Mouse (Mus musculus) olfactory bulb, adult 2 months (tissue): Measurements from ENCODE around the gene Olfr469. TPM values are rescaled to one million over a fixed set of nuclear protein-coding genes. Genes with fewer than 3 reads are reported as not detected.
"Not testable (repeated sequence)": the region's sequence is repeated elsewhere in the genome, so short reads cannot be mapped to it uniquely, and the experiment has no call there.

Experiments
- H3K27ac ChIP-seq: fragments of 200-500 bp; 2 replicates; pipeline ENCODE4 v1.5.1; 2012; ENCODE audit warnings: low read depth, low read length; ENCODE audit not compliant: insufficient read depth
- H3K4me1 ChIP-seq: fragments of 200-500 bp; 2 replicates; pipeline ENCODE4 v1.6.1; 2012; ENCODE audit warnings: low read length; ENCODE audit not compliant: control insufficient read depth, insufficient read depth
- H3K4me3 ChIP-seq: fragments of 200-500 bp; 2 replicates; pipeline ENCODE4 v1.5.1; 2012; ENCODE audit warnings: mild to moderate bottlenecking, low read depth, low read length, moderate library complexity; ENCODE audit not compliant: insufficient read depth
- CTCF ChIP-seq: fragments of 200-500 bp; IDR thresholded peaks from 2 replicates; pipeline ENCODE4 v1.5.1; 2012; ENCODE audit warnings: low read depth, mild to moderate bottlenecking, low read length, moderate library complexity; ENCODE audit not compliant: insufficient read depth
- POLR2A ChIP-seq: fragments of 200-500 bp; IDR thresholded peaks from 2 replicates; pipeline ENCODE4 v1.6.1; 2012; ENCODE audit warnings: mild to moderate bottlenecking, low read depth, low read length, moderate library complexity; ENCODE audit not compliant: insufficient read depth
- WGBS: fragments of 180-500 bp; shearing (Covaris S2); methylation state at CpG from one replicate; pipeline ENCODE4 v1.1.7; 2018; 5-methylcytosine and 5-hydroxymethylcytosine counted together
- polyA plus RNA-seq: library from polyadenylated mRNA; stranded (reverse); fragments of >200 nt; gene quantifications from 2 replicates; pipeline ENCODE4 v1.2.4, GENCODE M21; 2012; ENCODE audit warnings: low replicate concordance; ENCODE audit not compliant: missing spikeins, insufficient read depth, insufficient read length

The Olfr469 gene
- polyA plus RNA-seq: not detected in 2 replicates

DNA sequence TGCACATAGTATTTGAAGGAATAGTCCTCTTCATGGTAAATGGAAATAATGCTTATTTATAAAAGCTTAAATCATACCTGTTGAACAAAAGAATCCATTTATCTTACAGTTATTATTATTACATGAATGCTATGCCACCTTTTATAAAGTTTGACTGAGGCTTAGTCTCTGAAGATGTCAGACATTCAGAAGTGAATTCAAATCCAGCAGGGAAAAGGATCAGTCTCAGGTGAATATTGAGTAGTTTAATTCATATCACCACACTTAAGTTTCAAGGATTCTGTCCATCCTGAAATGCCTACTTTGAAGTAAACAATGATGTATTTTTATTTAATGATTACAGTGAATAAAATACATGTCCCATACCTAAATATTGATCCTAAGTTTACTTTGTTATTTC, at the start of gene Olfr469:
Gene Olfr469, minus strand, starts transcription at position 101 of the 400 bp plus-strand sequence.
- not testable (repeated sequence) for H3K27ac ChIP-seq, H3K4me3 ChIP-seq, H3K4me1 ChIP-seq

DNA sequence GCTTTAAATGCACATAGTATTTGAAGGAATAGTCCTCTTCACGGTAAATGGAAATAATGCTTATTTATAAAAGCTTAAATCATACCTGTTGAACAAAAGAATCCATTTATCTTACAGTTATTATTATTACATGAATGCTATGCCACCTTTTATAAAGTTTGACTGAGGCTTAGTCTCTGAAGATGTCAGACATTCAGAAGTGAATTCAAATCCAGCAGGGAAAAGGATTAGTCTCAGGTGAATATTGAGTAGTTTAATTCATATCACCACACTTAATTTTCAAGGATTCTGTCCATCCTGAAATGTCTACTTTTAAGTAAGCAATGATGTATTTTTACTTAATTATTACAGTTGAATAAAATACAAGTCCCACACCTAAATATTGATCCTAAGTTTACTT, 22.0 kb upstream of the Olfr469 start, which contains the start of gene Olfr470:
Gene Olfr470, minus strand, starts transcription at position 101 of the 400 bp plus-strand sequence.
- 86% methylated on average over 1 of the region's 1 CpGs for WGBS
- not testable (repeated sequence) for H3K4me3 ChIP-seq, H3K27ac ChIP-seq, H3K4me1 ChIP-seq

DNA sequence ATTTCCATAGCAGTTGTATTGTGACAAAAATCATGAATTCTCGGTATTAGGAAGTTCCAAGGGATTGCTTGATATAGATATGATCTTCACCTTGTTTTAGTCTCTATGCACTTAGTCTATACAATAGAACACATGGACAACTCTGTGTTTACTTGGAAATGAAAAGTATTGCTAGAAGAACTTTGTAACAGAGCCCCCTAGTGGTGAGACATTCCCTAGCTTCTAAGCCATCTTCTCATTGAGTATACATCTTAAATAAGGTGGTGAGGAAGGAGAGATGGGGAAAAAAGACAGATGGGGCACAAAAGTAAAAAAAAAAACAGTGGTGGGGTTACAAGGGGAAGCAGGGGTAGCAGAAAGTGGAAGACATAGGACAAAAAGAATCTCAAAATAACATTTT, 16.4 kb upstream of the Olfr469 start:
- no peak overlapping the region for H3K27ac ChIP-seq
- no peaks in the 10 kb centered on the region for H3K4me1 ChIP-seq
- TF ChIP-seq POLR2A (no peak), CTCF (no peak)
- 86% methylated on average over 1 of the region's 1 CpGs for WGBS
- H3K4me3 ChIP-seq: no peak overlapping the region

DNA sequence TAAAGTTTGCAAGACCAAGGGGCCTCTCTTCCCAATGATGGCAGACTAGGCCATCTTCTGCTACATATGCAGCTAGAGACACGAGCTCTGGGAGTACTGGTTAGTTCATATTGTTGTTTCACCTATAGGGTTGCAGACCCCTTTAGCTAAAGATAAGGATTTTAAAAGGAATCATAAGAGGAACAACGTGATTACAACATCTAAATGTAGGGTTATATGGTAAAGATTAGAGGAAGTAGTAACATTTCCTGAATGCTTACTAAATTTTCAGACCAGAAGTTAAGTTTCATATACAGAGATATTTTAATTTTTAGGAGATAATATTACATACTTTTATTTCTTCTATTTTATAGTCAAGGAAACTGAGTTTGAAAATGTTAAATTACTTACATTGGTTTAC, 1.5 kb downstream of the Olfr469 start:
- not testable (repeated sequence) for H3K4me1 ChIP-seq, H3K27ac ChIP-seq, H3K4me3 ChIP-seq
- WGBS: 62% methylated on average over 2 of the region's 2 CpGs

DNA sequence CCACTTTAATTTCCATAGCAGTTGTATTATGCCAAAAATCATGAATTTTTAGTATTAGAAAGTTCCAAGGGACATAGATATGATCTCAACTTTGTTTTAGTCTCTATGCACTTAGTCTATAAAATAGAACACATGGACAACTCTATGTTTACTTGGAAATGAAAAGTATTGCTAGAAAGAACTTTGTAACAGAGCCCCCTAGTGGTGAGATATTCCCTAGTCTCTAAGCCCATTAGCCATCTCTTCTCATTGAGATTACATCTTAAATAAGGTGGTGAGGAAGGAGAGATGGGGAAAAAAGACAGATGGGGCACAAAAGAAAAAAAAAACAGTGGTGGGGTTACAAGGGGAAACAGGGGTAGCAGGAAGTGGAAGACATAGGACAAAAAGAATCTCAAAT, 5.9 kb downstream of the Olfr469 start:
- no peak overlapping the region for H3K4me3 ChIP-seq
- H3K4me1 ChIP-seq: no peaks in the 10 kb centered on the region
- TF ChIP-seq POLR2A: no peak
- TF ChIP-seq CTCF: no peak
- H3K27ac ChIP-seq: no peak overlapping the region

DNA sequence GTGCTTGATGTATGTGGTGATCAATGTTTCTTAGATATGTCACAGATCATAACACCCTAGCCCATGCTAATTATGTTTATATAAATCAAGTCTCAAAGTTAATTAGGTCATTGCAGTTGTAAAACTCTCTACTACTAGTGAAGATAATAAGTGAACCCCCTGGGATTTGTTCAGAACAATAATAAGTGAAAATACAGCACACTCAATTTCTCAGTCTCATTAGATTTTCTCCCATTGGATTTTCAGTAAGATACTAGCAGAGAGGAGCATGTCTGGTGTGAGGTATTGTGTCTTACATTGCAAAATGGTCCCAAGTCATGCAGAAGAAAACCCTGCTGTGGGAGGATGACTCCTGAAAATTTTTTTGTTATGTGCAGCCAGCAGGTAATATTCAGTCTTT, 13.4 kb downstream of the Olfr469 start, which contains the start of gene Olfr467:
Gene Olfr467, plus strand, starts transcription at position 301 of the 400 bp plus-strand sequence.
- Histone ChIP-seq H3K4me1 (no peaks in the 10 kb centered on the region), H3K27ac (no peak within 1 kb of the TSS), H3K4me3 (no peak within 1 kb of the TSS)
- TF ChIP-seq POLR2A (no peak), CTCF (no peak)

DNA sequence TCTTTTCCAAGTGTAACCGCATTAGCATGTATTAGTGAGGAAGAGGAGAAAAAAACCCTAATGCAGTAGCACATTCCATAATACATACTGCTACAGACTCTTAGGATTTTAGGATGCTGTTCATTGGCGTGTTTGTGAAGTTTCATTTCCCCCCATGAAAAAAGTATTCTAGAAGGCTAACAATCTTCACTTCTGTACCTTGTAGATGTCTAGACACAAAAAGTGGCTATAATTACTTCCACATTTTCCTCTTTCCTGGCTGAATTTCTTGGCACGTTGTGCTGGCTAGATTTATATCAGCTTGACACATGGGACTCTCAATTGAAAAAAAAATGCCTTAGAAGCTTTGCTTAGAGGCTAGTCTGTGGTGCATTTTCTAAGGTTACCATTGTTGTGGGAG, 23.2 kb downstream of the Olfr469 start:
- WGBS: 76% methylated on average over 3 of the region's 3 CpGs
- Histone ChIP-seq H3K27ac (no peak overlapping the region), H3K4me1 (no peaks in the 10 kb centered on the region), H3K4me3 (no peak overlapping the region)
- no peak for TF ChIP-seq CTCF
- no peak for TF ChIP-seq POLR2A

DNA sequence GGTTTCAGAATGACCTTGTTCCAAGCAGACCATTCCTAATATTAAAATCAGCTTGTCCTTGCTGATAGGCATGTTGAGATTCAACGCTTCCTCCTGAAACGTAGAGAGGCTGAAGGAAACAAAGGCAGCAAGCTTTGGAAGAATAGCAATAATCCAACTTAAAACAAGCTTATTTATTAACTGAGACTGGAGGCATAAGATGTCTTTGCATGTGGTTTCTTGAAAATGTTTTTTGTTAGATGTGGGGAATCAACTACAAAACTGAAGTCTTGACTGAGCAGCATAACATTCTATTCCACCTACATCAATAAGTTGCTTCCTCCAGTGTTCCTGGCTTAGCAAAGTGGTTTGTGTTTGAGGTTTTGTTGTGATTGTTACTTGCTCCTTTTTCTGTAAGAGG, 24.2 kb downstream of the Olfr469 start, which contains the start of gene Ovch2:
Gene Ovch2, minus strand, starts transcription at position 101 of the 400 bp plus-strand sequence.
- TF ChIP-seq CTCF (no peak), POLR2A (no peak)
- WGBS: 78% methylated on average over 2 of the region's 2 CpGs
- H3K4me1 ChIP-seq: no peaks in the 10 kb centered on the region
- H3K27ac ChIP-seq: no peak within 1 kb of the TSS
- no peak within 1 kb of the TSS for H3K4me3 ChIP-seq

DNA sequence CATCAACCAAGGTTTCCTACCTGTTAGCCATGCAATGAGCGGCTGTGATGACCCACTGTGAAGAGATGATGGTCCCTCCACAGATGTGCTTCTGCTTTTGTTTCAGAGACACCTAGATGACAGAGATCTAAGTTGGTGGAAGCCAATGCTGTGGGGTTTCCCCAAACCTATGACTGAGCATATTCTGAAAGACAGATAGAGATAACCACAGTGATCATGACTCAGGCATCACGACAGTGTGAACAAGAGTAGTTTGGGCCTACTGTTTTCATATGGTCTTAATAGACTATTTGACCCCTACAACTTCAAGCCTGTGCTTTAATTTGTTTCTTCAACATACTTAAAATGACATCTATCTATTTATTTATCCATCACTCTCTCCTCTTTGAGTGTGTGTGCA, 28.8 kb downstream of the Olfr469 start:
- H3K4me1 ChIP-seq: no peaks in the 10 kb centered on the region
- TF ChIP-seq POLR2A: no peak
- no peak for TF ChIP-seq CTCF
- no peak overlapping the region for H3K4me3 ChIP-seq
- H3K27ac ChIP-seq: no peak overlapping the region
- 95% methylated on average over 2 of the region's 2 CpGs for WGBS

DNA sequence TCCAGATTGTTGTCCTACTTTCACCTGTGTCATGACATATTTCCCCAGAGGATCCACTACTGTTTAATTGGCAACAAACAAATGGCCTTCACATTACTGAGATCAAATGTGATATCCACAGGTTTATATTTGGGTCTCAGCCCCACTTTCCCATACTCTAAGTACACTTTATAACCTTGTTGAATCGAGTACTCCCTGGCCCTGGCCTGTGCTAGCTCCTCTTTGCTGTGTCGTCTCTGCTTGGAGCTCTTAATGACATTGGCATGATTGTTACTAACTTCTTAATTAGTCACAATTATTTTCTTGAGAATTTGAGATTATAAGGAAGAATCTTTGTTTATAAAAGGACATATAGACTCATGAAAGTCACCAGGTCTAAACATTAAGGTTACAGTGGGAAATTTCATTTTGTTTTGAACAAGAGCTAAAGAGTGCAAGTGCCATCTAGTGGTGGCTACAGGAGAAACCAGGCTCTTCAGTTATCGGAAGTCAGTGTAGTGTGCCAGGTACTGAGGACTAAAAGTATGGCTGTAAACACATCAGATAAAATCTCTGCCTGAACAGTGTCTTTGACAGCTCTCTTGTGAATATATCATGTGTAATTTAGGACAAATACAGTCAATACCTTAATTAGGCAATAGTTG, 37.2 kb downstream of the Olfr469 start:
- H3K4me3 ChIP-seq: no peak overlapping the region
- WGBS: 59% methylated on average over 3 of the region's 3 CpGs
- no peaks in the 10 kb centered on the region for H3K4me1 ChIP-seq
- H3K27ac ChIP-seq: no peak overlapping the region
- TF ChIP-seq POLR2A: no peak
- TF ChIP-seq CTCF: no peak

DNA sequence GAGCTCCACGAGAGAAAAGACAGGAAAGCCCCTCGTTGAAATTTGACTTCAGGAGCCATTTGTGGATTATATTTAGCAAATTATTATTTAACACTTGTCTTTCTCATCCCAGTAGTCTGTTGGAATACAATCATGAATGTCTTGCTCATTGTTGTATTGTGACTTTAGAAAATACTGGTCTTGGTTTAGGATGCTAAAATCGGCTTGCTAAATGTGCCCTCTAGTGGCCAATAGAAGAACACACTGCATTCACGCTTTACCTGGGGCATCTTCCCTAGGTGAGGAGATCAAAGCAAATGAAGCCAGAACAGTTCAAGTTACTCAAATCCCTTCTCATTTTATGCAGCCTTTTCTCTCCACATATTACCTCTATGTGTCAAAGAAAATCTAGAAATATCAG, 45.7 kb downstream of the Olfr469 start:
- WGBS: 42% methylated on average over 4 of the region's 4 CpGs
- no peak for TF ChIP-seq POLR2A
- no peak for TF ChIP-seq CTCF
- Histone ChIP-seq H3K4me1 (no peaks in the 10 kb centered on the region), H3K4me3 (no peak overlapping the region), H3K27ac (no peak overlapping the region)
